Mouse (Mus musculus): Measurements from ENCODE around the gene Dnajb2.
"Not testable (repeated sequence)": the region's sequence is repeated elsewhere in the genome, so short reads cannot be mapped to it uniquely, and the experiment has no call there.

Dnajb2 gene

DNA sequence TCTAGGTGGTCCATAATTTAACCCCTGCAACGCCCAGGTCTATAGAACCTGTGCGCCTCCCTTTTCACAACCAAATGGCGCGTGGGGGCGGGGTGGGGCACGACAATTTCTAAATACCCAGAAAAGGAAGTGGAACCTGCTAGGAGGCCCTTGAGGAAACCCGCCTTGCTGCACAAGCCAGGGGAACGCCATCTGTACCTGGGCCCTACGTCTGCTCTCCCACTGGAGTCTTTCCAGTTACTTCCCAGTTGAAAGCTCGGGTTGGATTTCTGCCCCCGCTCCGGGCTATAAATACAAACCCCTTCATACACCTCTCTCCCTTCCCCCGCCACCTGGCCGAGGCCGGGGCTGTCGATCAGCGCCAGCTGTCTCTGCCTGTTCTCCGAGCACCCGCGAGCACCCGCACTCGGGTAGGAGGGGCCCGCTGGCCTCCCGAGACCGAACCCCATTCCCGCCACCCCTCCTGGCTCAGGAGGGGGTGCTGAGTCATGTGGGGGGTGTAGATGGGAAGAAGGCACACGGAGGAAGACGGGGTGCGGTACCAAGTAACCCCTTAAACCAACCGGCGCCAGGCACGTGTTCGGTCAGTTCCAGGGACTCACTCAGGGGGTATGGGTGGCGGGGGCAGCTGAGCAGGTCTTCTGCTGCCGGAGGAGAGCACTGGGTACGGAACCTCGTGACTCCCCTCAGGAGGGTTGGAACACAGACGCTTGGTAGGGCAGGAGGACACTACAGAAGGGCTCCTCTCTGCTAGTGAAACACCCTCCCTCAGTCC, 17.8 kb upstream of the Dnajb2 start:
- DNase-seq (ENCODE audit: low spot score in 2 of 2): peak; percentile 40 to 66

- peak; percentile 85 to 87 for DNase-seq (ENCODE audit: low spot score in 2 of 2)
Measured at GRCm38 (mm10) chr1:75219078-75219477, 17.1 kb upstream of the Dnajb2 start.

GRCm38 (mm10) chr1:75219531-75219930, 16.7 kb upstream of the Dnajb2 start, which contains the start of gene Tuba4a:
Gene Tuba4a, minus strand, starts transcription at chr1:75219865.
- DNase-seq (ENCODE audit: low spot score in 2 of 2): no peak

GRCm38 (mm10) chr1:75221538-75221937, 14.7 kb upstream of the Dnajb2 start:
- no peak for DNase-seq (ENCODE audit: low spot score in 2 of 2)

DNA sequence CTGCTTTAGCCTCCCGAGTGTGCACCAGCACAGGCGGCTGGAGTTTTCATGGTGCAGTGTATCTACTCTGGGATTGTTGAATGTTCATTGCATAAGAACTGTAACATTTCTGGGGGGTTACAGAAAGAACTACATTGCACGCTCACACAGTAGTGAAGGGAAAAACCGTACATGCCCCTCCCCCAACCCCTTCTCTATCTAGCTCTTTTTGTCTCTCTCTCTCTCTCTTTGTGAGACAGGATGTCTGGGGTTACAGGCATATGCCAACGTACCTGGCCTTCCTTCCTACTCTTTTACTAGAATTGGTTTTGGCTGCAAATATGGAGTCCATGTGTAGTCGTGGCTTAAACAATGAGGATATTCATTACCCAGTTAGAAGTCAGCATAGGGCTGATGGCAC, 13.3 kb upstream of the Dnajb2 start:
- DNase-seq (ENCODE audit: low spot score in 2 of 2): no peak

- DNase-seq (ENCODE audit: low spot score in 2 of 2): no peak
Measured at GRCm38 (mm10) chr1:75223532-75223931, 12.7 kb upstream of the Dnajb2 start.

DNA sequence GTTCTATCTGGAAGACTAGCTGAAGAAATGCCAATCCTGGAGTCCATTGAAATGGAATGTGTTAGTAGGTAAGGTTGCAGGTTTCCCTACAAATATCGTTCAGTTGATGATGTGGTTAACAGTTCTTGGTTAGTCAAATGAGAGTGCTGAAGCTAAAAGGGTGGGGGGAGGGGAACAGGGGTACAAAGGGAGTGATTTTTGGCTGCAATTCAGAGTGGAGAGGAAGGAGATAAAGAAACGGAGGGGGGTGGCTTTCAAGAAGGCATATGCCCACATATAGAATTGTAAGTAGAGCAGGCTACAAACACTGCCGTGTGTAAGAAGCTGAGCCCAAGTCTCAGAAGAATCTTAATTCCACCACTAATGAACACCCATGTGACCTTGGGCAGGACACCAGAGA, 10.7 kb upstream of the Dnajb2 start:
- DNase-seq (ENCODE audit: low spot score in 2 of 2): no peak

DNA sequence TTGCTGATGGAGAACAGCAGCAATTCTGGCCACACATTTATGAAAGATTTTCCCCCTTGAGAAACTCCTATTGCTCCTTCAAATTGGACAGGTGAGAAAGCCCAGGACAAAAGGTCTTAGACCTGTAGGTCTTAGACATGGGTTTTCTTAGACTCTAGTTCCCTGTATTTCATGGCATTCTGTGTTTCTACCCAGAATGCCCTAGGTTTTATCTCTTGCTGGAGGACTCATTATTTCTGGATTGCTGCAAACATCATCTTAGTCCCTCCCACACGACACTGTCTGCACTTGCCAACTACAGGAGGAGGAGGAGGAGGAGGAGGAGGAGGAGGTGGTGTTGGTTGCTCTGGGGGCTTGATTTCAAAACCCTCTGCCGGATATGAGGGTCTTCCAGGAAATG, 10.1 kb upstream of the Dnajb2 start:
- no peak for DNase-seq (ENCODE audit: low spot score in 2 of 2)

GRCm38 (mm10) chr1:75227653-75228052, 8.6 kb upstream of the Dnajb2 start:
- DNase-seq (ENCODE audit: low spot score in 2 of 2): no peak

DNA sequence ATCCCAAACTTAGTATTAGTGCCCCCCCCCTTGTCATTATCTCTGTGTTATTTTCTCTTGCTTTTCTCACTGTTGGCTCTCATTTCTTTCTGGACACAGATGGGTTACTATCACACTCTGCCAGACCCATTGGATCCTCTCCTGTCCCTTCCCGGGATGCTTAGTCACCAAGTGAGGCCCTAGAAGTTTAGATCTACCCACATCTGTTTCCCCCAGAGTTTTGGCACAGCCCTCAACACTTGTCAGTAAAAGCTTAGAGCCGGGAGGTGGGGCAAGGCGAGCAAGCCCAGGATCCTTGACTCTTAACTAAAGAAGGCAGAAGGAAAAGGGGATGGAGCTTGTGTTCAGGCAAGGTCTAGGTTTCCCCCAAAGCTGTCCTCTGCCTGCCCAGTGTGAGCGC, 7.0 kb upstream of the Dnajb2 start:
- DNase-seq (ENCODE audit: low spot score in 2 of 2): no peak

DNA sequence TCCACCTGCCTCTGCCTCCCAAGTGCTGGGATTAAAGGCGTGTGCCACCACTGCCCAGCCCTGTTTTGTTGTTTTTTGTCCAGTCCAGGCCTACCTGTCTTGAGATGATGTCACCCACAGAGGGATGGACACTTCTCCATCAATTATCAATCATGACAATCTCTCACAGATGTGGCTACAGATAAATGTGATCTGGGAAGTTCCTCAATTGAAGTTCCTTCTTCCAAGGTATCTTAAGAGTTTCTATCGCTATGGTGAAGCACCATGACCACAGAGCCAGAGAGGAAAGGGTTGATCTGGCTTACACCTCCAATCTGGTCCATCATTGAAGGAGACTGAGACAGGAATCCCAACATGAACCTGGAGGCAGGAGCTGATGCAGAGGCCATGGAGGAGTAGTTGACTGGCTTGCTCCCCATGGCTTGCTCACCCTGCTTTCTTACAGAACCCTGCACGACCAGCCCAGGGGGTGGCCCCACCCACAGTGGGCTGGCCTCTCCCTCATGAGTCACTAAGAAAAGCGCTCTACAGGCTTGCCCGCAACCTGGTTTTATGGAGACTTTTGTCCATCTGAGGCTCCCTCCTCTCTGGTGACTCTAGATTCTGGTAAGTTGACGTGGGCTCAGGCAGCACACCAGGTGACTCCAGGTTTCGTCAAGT, 5.7 kb upstream of the Dnajb2 start:
- DNase-seq (ENCODE audit: low spot score in 2 of 2): no peak

- no peak for DNase-seq (ENCODE audit: low spot score in 2 of 2)
Measured at GRCm38 (mm10) chr1:75231224-75231623, 5.0 kb upstream of the Dnajb2 start.

GRCm38 (mm10) chr1:75231664-75232152, 4.5 kb upstream of the Dnajb2 start, which contains the start of gene A630095N17Rik:
Gene A630095N17Rik, minus strand, starts transcription at chr1:75232102.
- DNase-seq (ENCODE audit: low spot score in 2 of 2): no peak

DNA sequence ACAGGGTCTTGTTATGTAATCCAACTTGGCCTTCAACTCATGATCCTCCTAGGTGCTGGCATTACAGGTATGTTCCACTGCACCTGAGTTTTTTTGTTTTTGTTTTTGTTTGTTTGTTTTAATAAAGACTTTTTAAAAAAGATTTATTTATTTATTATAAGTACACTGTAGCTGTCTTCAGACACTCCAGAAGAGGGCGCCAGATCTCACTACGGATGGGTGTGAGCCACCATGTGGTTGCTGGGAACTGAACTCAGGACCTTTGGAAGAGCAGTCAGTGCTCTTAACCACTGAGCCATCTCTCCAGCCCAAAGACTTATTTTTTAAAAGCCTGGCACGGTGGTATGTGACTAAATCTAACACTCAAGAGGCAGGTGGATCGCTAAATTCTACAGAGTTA, 3.7 kb upstream of the Dnajb2 start:
- not testable (repeated sequence) for DNase-seq (ENCODE audit: low spot score in 2 of 2)

GRCm38 (mm10) chr1:75234606-75235005, 1.6 kb upstream of the Dnajb2 start:
- no peak for DNase-seq (ENCODE audit: low spot score in 2 of 2)

GRCm38 (mm10) chr1:75239591-75239990, 3.4 kb downstream of the Dnajb2 start:
- DNase-seq (ENCODE audit: low spot score in 2 of 2): no peak

GRCm38 (mm10) chr1:75243411-75243810, 7.2 kb downstream of the Dnajb2 start:
- DNase-seq (ENCODE audit: low spot score in 2 of 2): no peak

DNA sequence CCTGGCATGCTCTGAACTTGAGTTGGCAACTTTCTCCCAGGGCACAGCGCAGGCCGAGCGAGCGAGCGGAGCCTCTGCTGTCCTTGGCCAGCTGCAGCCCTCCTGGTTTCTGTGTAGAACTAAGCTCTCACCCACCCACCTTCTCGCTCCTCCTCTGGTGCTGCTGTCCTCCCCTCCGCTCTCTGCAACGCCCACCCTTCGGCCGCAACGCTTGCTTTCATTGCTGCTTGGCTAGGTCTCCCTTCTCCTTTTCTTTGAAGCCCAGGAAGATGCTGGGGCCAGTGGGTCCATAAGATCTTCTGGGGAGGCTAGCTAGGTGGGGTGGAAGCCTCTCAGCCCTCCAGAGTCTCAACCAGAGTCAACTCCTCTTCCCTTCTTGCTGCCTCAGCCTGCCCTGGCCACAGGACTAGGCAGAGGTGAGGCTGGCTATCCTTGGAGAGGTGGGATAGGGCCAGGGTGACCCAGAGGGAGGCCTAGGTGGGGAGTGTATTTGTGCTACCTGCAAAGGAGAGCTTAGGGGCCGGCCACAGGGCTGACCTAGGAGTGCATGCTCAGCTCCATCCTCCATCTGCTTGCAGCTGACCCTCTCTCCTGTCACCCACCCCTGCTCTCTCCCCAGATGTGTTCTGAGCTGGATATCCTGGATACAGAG, 8.1 kb downstream of the Dnajb2 start:
- no peak for DNase-seq (ENCODE audit: low spot score in 2 of 2)

GRCm38 (mm10) chr1:75244836-75245235, 8.6 kb downstream of the Dnajb2 start:
- DNase-seq (ENCODE audit: low spot score in 2 of 2): no peak

GRCm38 (mm10) chr1:75247071-75247930, 11.1 kb downstream of the Dnajb2 start:
- no peak for DNase-seq (ENCODE audit: low spot score in 2 of 2)

DNA sequence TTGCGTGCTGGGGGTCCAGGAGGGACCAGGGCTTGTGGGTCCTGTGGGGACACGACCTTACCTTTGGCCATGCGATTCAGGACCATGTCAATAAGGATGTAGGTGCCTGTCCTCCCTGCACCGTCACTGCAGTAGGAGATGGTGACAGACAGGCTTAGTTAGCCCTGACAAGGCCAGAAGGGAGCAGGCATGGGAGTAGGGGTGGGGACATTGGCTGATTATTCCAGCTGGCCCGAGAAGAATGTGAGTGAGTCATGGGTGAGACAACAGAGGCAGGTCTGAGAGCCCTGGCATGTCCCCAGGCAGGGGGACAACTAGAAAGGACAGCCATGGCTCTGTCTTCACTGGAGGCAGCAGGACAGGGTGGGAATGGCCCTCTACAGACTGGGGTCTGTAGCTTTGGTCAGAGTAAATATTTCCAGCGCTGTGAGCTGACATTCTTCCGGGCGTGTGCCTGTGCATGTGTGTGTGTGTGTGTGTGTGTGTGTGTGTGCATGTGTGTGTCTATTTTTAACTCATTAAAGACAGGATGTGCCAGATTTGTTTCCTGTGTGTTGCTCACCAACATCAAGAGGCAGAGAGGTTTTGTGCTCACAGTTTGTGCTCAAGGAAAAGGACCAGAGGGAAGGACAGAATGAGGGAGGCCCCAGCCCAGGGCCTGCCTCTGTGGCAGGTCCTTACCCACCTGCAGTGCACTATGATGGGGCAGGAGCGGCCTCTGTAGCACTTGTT, 12.0 kb downstream of the Dnajb2 start:
- DNase-seq (ENCODE audit: low spot score in 2 of 2): no peak

All from frontal cortex, postnatal 10 days (tissue).